Mouse (Mus musculus) neural tube, embryonic 13.5 days (tissue): ENCODE results near the gene Gm49366. TPM values are rescaled to one million over a fixed set of nuclear protein-coding genes. Genes with fewer than 3 reads are reported as not detected.
"Not testable (repeated sequence)": the region's sequence is repeated elsewhere in the genome, so short reads cannot be mapped to it uniquely, and the experiment has no call there.

Source experiments
- ATAC-seq: fragments of 200-750 bp; cut with Nextera tagmentation; 2 replicates; pipeline ENCODE4 v1.8.0; 2017; ENCODE audit warnings: low read depth, mild to moderate bottlenecking, moderate TSS enrichment, moderate library complexity
- H3K27ac ChIP-seq: fragments of 300-500 bp; sonication (generic); replicated peaks from 2 replicates; pipeline ENCODE4 v1.5.1; 2015; ENCODE audit warnings: moderate library complexity, mild to moderate bottlenecking, inconsistent platforms
- H3K27me3 ChIP-seq: fragments of 300-500 bp; sonication (generic); 2 replicates; pipeline ENCODE4 v1.6.1; 2015; ENCODE audit warnings: mild to moderate bottlenecking, inconsistent platforms
- H3K36me3 ChIP-seq: fragments of 300-500 bp; sonication (generic); 2 replicates; pipeline ENCODE4 v1.6.1; 2015; ENCODE audit warnings: mild to moderate bottlenecking, inconsistent platforms
- H3K4me1 ChIP-seq: fragments of 300-500 bp; sonication (generic); replicated peaks from 2 replicates; pipeline ENCODE4 v1.6.1; 2015; ENCODE audit warnings: inconsistent platforms
- H3K4me2 ChIP-seq: fragments of 300-500 bp; sonication (generic); 2 replicates; pipeline ENCODE4 v1.6.1; 2015; ENCODE audit warnings: inconsistent platforms, mild to moderate bottlenecking, moderate library complexity
- H3K4me3 ChIP-seq: fragments of 300-500 bp; sonication (generic); 2 replicates; pipeline ENCODE4 v1.5.1; 2015; ENCODE audit warnings: mild to moderate bottlenecking, inconsistent platforms
- H3K9ac ChIP-seq: fragments of 300-500 bp; sonication (generic); 2 replicates; pipeline ENCODE4 v1.6.1; 2015; ENCODE audit warnings: moderate library complexity, mild to moderate bottlenecking, inconsistent platforms
- H3K9me3 ChIP-seq: fragments of 300-500 bp; sonication (generic); 2 replicates; pipeline ENCODE4 v1.6.1; 2016; ENCODE audit warnings: inconsistent platforms
- WGBS: fragments of 180-500 bp; shearing (Covaris S2); methylation state at CpG from one replicate; pipeline ENCODE4 v1.1.7; 2015; 5-methylcytosine and 5-hydroxymethylcytosine counted together
- polyA plus RNA-seq: library from polyadenylated mRNA; unstranded; fragments of >200 nt; fragmentation: Nextera tagmentation; extraction: Ambion mirVana; gene quantifications from 2 replicates; pipeline ENCODE4 v1.2.1, GENCODE M21; 2015

Gm49366 gene
- polyA plus RNA-seq, 1 experiment from 2014 or later, result not detected

DNA sequence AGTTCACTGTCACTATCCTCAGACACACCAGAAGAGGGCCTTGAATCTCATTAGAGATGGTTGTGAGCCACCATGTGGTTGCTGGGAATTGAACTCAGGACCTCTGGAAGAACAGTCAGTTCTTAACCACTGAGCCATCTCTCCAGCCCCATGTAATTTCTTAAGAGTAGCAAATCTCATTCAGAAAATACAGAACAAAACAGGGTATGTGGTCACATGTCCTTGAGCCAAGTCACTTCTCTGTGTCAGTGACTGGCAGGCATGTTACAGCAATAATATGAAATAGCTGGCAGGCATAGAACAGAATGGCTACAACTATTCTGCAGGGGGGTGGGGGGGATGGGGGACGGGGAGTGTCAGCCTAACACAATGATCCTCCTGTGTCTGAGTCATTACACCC lies 61.3 kb downstream of the Gm49366 start:
- Histone ChIP-seq H3K27me3 (no peaks in the 10 kb centered on the region), H3K4me2 (peak overlapping the region; percentile 73), H3K36me3 (no peaks in the 10 kb centered on the region), H3K4me1 (0 out of 2 replicates have a peak, but pooled peaks cover 4% of the 10 kb centered on the region), H3K4me3 (peak overlapping the region; percentile 53), H3K9me3 (no peaks in the 10 kb centered on the region), H3K9ac (no peak overlapping the region), H3K27ac (no peak overlapping the region)
- no peak; the same call in 1 of the 2 replicates for ATAC-seq
- 39% methylated on average over 1 of the region's 1 CpGs for WGBS

DNA sequence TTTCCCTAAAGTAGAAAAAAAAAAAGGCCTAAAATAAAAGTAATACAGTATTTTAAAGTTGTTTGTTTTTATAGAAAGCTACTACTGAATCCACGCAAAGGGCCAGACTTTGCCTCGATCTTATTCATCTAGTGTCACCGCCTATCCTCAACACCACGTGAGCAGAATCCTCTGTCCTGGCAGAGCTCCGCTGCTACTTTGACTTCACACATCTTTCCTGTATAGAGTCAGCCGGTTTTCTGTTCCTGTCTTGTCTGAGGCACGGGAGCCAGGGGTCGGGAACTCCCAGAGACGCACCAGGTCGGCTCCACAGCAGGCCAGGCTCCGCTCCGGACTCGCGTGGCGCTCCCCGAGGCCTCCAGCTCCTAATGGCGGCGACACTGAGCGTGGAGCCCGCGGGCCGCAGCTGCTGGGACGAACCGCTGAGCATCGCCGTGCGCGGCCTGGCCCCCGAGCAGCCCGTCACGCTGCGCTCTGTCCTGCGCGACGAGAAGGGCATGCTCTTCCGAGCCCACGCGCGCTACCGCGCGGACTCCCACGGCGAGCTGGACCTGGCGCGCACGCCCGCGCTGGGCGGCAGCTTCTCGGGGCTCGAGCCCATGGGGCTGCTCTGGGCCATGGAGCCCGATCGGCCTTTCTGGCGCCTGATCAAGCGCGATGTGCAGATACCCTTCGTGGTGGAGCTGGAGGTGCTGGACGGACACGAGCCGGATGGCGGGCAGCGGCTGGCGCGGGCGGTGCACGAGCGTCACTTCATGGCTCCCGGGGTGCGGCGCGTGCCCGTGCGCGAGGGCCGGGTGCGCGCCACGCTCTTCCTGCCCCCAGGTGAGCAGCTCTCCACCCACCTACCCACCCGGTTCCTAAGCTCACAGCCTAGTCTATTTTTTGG lies 62.1 kb downstream of the Gm49366 start, which contains the start of gene Acot6:
Acot6 (plus strand) TSS at position 51 of the 889 bp plus-strand sequence.
- Histone ChIP-seq H3K27ac (peak within 1 kb of the TSS; percentile 56), H3K4me3 (peak within 1 kb of the TSS; percentile 53), H3K9ac (peak within 1 kb of the TSS; percentile 78), H3K4me2 (peak within 1 kb of the TSS; percentile 73)
- H3K9me3 ChIP-seq, H3K36me3 ChIP-seq, H3K27me3 ChIP-seq, H3K4me1 ChIP-seq: not testable (repeated sequence)
- WGBS, result under 1% methylated on average over 69 of the region's 80 CpGs
- ATAC-seq, result peak; percentile 84

DNA sequence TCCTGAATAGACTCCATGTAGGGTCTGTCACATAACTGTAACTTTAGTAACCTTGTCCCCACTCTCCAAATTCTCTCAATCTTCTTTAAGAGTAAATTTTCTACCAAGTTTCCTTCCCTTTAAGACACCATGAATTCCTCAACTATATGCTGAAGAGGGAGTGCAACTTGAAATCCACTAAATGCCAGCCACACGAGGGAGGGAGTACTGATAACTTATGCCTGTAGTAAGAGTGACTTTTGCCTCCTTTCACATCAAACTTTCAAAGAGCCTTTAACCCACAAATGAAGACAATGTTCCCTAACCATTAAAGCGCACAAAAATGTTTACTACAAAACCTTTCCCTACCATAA lies 62.7 kb downstream of the Gm49366 start:
- H3K27ac ChIP-seq, result no peak overlapping the region

DNA sequence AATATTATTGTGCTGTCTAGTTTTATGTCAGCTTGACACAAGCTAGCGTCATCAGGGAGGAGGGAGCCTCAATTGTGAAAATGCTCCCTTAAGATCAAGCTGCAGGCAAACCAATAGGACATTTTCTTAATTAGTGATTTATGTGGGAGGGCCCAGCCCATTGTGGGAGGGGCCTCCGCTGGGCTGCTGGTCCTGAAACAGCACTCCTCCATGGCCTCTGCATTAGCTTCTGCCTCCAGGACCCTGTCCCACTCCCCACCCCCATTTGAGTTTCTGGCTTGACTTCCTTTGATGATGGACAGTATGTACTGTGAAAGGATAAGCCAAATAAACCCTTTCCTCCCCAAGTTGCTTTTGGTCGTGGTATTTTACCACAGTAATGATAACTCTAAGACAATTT lies 68.3 kb downstream of the Gm49366 start:
- Histone ChIP-seq H3K4me1 (no peaks in the 10 kb centered on the region), H3K9me3 (no peaks in the 10 kb centered on the region), H3K4me2 (no peak overlapping the region), H3K27me3 (no peaks in the 10 kb centered on the region), H3K9ac (no peak overlapping the region), H3K4me3 (no peak overlapping the region), H3K27ac (no peak overlapping the region), H3K36me3 (no peaks in the 10 kb centered on the region)
- ATAC-seq, result no peak
- WGBS, result 68% methylated on average over 3 of the region's 3 CpGs

More for the DNA sequence above, 62.7 kb downstream of the Gm49366 start:
- Histone ChIP-seq H3K27me3 (no peaks in the 10 kb centered on the region), H3K4me2 (peak overlapping the region; percentile 73), H3K9ac (peak overlapping the region; percentile 78; the same call in 1 of the 2 replicates), H3K9me3 (no peaks in the 10 kb centered on the region), H3K4me3 (peak overlapping the region; percentile 53), H3K36me3 (no peaks in the 10 kb centered on the region), H3K4me1 (0 out of 2 replicates have a peak, but pooled peaks cover 4% of the 10 kb centered on the region)
- 64% methylated on average over 2 of the region's 2 CpGs for WGBS
- peak; percentile 38; the same call in 1 of the 2 replicates for ATAC-seq

DNA sequence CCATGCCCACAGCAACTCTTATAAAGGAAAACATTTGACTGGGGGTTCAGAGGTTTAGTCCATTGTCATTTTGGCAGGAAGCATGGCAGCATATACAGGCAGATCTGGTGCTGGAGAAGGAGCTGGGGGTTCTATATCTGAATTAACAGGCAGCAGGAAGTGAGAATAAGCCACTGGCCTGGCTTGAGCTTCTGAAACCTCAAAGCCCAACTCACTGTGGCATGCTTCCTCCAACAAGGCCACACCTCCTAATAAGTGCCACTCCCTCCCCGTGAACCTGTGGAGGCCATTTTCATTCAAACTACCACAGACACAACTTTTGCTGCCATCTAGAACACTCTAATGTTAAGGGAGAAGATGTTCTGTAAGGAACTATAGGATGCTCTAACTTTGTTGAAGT lies 69.0 kb downstream of the Gm49366 start:
- H3K4me1 ChIP-seq, result no peaks in the 10 kb centered on the region
- WGBS, result 71% methylated on average over 1 of the region's 1 CpGs
- H3K27ac ChIP-seq, result no peak overlapping the region
- no peaks in the 10 kb centered on the region for H3K9me3 ChIP-seq
- H3K9ac ChIP-seq, result no peak overlapping the region
- no peak overlapping the region for H3K4me2 ChIP-seq
- H3K27me3 ChIP-seq, result no peaks in the 10 kb centered on the region
- ATAC-seq, result no peak
- no peak overlapping the region for H3K4me3 ChIP-seq
- no peaks in the 10 kb centered on the region for H3K36me3 ChIP-seq

Other genes starting within 250 kb of the Gm49366 start
- 21.6 and 25.7 TPM in 2 replicates for gene Numb, start 117.0 kb upstream of the Gm49366 start, polyA plus RNA-seq
- 11.2 and 12.4 TPM in 2 replicates for gene Riox1, start 88.3 kb upstream of the Gm49366 start, polyA plus RNA-seq
- gene Heatr4, start 54.1 kb upstream of the Gm49366 start, polyA plus RNA-seq, result not detected in 2 replicates
- gene Acot2, start 51.1 kb upstream of the Gm49366 start, polyA plus RNA-seq, result 15.0 and 17.8 TPM in 2 replicates
- gene Acot1, start 29.4 kb upstream of the Gm49366 start, polyA plus RNA-seq, result 86.3 and 101 TPM in 2 replicates
- 0.18 and 0.24 TPM in 2 replicates for gene Acot4, start 556 bp upstream of the Gm49366 start, polyA plus RNA-seq
- gene Acot3, start 13.2 kb downstream of the Gm49366 start, polyA plus RNA-seq, result 0.69 and 0.75 TPM in 2 replicates
- gene Acot5, start 30.4 kb downstream of the Gm49366 start, polyA plus RNA-seq, result 0.14 and 0.23 TPM in 2 replicates
- 0.63 and 1.0 TPM in 2 replicates for gene Acot6, start 61.7 kb downstream of the Gm49366 start, polyA plus RNA-seq
- gene Dnal1, start 75.4 kb downstream of the Gm49366 start, polyA plus RNA-seq, result 4.9 and 7.0 TPM in 2 replicates
- 3.1 and 3.7 TPM in 2 replicates for gene Pnma1, start 109.6 kb downstream of the Gm49366 start, polyA plus RNA-seq
- 4.9 TPM in 2 replicates for gene Elmsan1, start 179.9 kb downstream of the Gm49366 start, polyA plus RNA-seq
- 14.0 and 16.3 TPM in 2 replicates for gene Ptgr2, start 246.3 kb downstream of the Gm49366 start, polyA plus RNA-seq